Mouse (Mus musculus) heart, embryonic 14.5 days (tissue): ENCODE data around the gene Olfr641. TPM values are rescaled to one million over a fixed set of nuclear protein-coding genes. Genes with fewer than 3 reads are reported as not detected.

Experiments
- ATAC-seq: fragments of 200-750 bp; cut with Nextera tagmentation; 2 replicates; pipeline ENCODE4 v1.8.0; 2017; ENCODE audit warnings: low read depth, moderate TSS enrichment; ENCODE audit not compliant: insufficient number of reproducible peaks, insufficient read depth, low FRiP score
- H3K27ac ChIP-seq, 2 experiments: fragments of 200-500 bp in 1 of 2; fragments of 300-500 bp in 1 of 2; sonication (generic) in 1 of 2; replicated peaks in 1 of 2; 2 replicates each; pipeline ENCODE4 v1.5.1; 2012 to 2014; ENCODE audit warnings: low read depth in 2 of 2, low read length in 2 of 2, control low read depth in 1 of 2, mild to moderate bottlenecking in 1 of 2, mixed read lengths in 1 of 2; ENCODE audit not compliant: control insufficient read depth in 1 of 2, insufficient read depth in 1 of 2
- H3K27me3 ChIP-seq: fragments of 300-500 bp; sonication (generic); 2 replicates; pipeline ENCODE4 v1.6.1; 2014; ENCODE audit warnings: mild to moderate bottlenecking, low read length, control low read depth; ENCODE audit not compliant: control insufficient read depth, insufficient read depth
- H3K36me3 ChIP-seq: fragments of 300-500 bp; sonication (generic); 2 replicates; pipeline ENCODE4 v1.6.1; 2014; ENCODE audit warnings: mild to moderate bottlenecking, control low read depth, low read length, mixed read lengths; ENCODE audit not compliant: control insufficient read depth, insufficient read depth
- H3K4me1 ChIP-seq, 2 experiments: fragments of 200-500 bp in 1 of 2; fragments of 300-500 bp in 1 of 2; sonication (generic) in 1 of 2; 2 replicates each; pipeline ENCODE4 v1.6.1; 2012 to 2014; ENCODE audit warnings: low read length in 2 of 2, control low read depth in 1 of 2, mixed read lengths in 1 of 2; ENCODE audit not compliant: control insufficient read depth in 2 of 2, insufficient read depth in 2 of 2
- H3K4me2 ChIP-seq: fragments of 300-500 bp; sonication (generic); 2 replicates; pipeline ENCODE4 v1.6.1; 2014; ENCODE audit warnings: mild to moderate bottlenecking, low read length
- H3K4me3 ChIP-seq, 2 experiments: fragments of 200-500 bp in 1 of 2; fragments of 300-500 bp in 1 of 2; sonication (generic) in 1 of 2; 2 replicates each; pipeline ENCODE4 v1.5.1; 2012 to 2014; ENCODE audit warnings: low read length in 2 of 2, mild to moderate bottlenecking in 2 of 2, control low read depth in 1 of 2, low read depth in 1 of 2, moderate library complexity in 1 of 2; ENCODE audit not compliant: control insufficient read depth in 1 of 2, insufficient read depth in 1 of 2
- H3K9ac ChIP-seq: fragments of 300-500 bp; sonication (generic); 2 replicates; pipeline ENCODE4 v1.6.1; 2014; ENCODE audit warnings: mild to moderate bottlenecking, low read length
- H3K9me3 ChIP-seq: fragments of 300-500 bp; sonication (generic); 2 replicates; pipeline ENCODE4 v1.6.1; 2016; ENCODE audit warnings: low read length, control low read depth; ENCODE audit not compliant: control insufficient read depth
- WGBS: fragments of 180-500 bp; shearing (Covaris S2); extraction: QIAGEN DNeasy Blood & Tissue Kit; methylation state at CpG from one replicate; pipeline ENCODE4 v1.1.7; 2014; 5-methylcytosine and 5-hydroxymethylcytosine counted together
- polyA plus RNA-seq: library from polyadenylated mRNA; unstranded; fragments of >200 nt; fragmentation: Nextera tagmentation; extraction: Ambion mirVana; gene quantifications from 2 replicates; pipeline ENCODE4 v1.2.1, GENCODE M21; 2014

Olfr641 gene
- polyA plus RNA-seq, 1 experiment from 2014 or later, result not detected

DNA sequence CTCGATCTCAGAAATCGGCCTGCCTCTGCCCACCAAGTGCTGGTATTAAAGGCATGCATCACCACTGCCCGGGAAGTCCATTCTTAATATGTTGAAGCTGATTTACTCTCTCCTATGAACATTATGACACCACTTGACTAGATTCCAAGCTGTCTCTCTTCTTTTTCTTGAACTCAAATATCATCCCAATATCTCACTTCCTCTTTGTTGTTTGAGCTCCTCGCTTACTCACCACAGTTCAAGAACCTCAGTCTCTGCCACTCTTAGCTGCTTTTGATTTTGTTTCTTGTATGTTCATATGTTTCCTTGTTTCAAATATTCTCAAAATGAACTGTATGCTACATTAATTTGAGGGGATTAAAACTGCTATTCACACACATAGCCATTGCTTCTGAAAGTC, 15.5 kb downstream of the Olfr641 start:
- Histone ChIP-seq H3K27ac (no peak overlapping the region), H3K4me2 (no peak overlapping the region), H3K4me3 (no peak overlapping the region), H3K4me1 (no peaks in the 10 kb centered on the region), H3K27me3 (no peaks in the 10 kb centered on the region), H3K9ac (no peak overlapping the region), H3K9me3 (no peaks in the 10 kb centered on the region), H3K36me3 (no peaks in the 10 kb centered on the region)
- WGBS, result 82% methylated on average over 4 of the region's 4 CpGs
- ATAC-seq, result no peak

GRCm38 (mm10) chr7:104052566-104052965, 17.3 kb downstream of the Olfr641 start, which contains the start of gene Olfr642:
Gene Olfr642, minus strand, starts transcription at chr7:104052666.
- Histone ChIP-seq H3K4me3 (no peak within 1 kb of the TSS), H3K9me3 (no peaks in the 10 kb centered on the region), H3K36me3 (no peaks in the 10 kb centered on the region), H3K4me2 (no peak within 1 kb of the TSS), H3K9ac (no peak within 1 kb of the TSS), H3K4me1 (no peaks in the 10 kb centered on the region), H3K27ac (no peak within 1 kb of the TSS), H3K27me3 (no peaks in the 10 kb centered on the region)
- WGBS, result 59% methylated on average over 1 of the region's 1 CpGs
- ATAC-seq, result no peak

GRCm38 (mm10) chr7:104059215-104059614, 24.0 kb downstream of the Olfr641 start:
- Histone ChIP-seq H3K9ac (no peak overlapping the region), H3K27ac (no peak overlapping the region), H3K4me3 (no peak overlapping the region), H3K4me1 (no peaks in the 10 kb centered on the region), H3K9me3 (no peaks in the 10 kb centered on the region), H3K27me3 (no peaks in the 10 kb centered on the region), H3K4me2 (no peak overlapping the region), H3K36me3 (no peaks in the 10 kb centered on the region)
- ATAC-seq, result no peak
- whole genome bisulfite sequencing, result 73% methylated on average over 1 of the region's 1 CpGs

DNA sequence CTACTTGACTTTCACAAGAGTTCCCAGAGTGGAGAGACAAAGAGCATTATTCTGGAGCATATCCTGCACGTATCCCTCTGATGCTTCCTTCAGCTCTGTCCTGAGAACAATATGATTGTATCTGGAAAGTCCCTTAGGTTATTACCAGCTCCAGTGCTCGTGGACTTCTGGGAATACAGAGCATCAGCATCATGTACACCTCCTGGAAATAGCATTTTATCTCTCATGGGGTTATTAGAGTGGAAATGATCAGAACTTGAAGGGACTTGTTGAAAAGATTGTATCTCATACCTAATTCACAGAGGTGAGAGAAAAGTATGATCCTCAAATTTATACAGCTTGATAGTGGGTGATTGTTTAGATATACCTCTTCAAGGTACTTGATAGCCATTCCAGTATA, 26.1 kb downstream of the Olfr641 start, which contains the start of gene 4930516K23Rik:
Gene 4930516K23Rik (minus strand): TSS at position 101 of the 400 bp plus-strand sequence.
- Histone ChIP-seq H3K9me3 (no peaks in the 10 kb centered on the region), H3K36me3 (no peaks in the 10 kb centered on the region), H3K4me3 (no peak within 1 kb of the TSS), H3K27ac (no peak within 1 kb of the TSS), H3K9ac (no peak within 1 kb of the TSS), H3K4me1 (no peaks in the 10 kb centered on the region), H3K4me2 (no peak within 1 kb of the TSS), H3K27me3 (no peaks in the 10 kb centered on the region)
- 42% methylated on average over 2 of the region's 2 CpGs for WGBS
- ATAC-seq, result no peak

- Histone ChIP-seq H3K27me3 (no peaks in the 10 kb centered on the region), H3K9ac (no peak within 1 kb of the TSS), H3K4me2 (no peak within 1 kb of the TSS), H3K4me1 (no peaks in the 10 kb centered on the region), H3K4me3 (no peak within 1 kb of the TSS), H3K36me3 (no peaks in the 10 kb centered on the region), H3K9me3 (no peaks in the 10 kb centered on the region), H3K27ac (no peak within 1 kb of the TSS)
- 55% methylated on average over 2 of the region's 2 CpGs for WGBS
- no peak for ATAC-seq
Observed at GRCm38 (mm10) chr7:104071769-104072168, 36.5 kb downstream of the Olfr641 start, which contains the start of gene Olfr644. Gene Olfr644, minus strand, starts transcription at chr7:104071869.

DNA sequence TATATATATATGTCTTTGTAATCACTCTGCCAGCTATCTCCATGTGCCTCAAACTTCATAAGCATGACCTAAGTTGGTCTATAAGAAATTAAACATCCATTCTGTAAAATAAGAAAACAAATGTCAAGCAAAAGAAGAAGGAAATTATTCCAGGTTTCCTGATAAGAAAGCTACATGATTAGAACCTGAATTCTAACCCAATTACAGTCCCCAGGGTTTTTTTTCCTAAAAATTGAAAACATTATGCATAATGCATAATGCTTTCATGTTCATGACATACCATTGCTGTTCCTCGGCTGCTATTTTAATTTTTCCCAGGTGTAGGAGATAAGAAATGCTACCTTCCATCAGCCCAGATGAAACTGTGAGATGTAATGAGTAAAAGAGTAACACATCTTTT, 50.1 kb downstream of the Olfr641 start, which contains the start of gene Olfr645:
Gene Olfr645 (minus strand): TSS at position 101 of the 400 bp plus-strand sequence.
- H3K4me2 ChIP-seq, result no peak within 1 kb of the TSS
- H3K27me3 ChIP-seq, result no peaks in the 10 kb centered on the region
- no peaks in the 10 kb centered on the region for H3K36me3 ChIP-seq
- no peaks in the 10 kb centered on the region for H3K4me1 ChIP-seq
- H3K9ac ChIP-seq, result no peak within 1 kb of the TSS
- no peak for ATAC-seq
- H3K27ac ChIP-seq, result no peak within 1 kb of the TSS
- H3K9me3 ChIP-seq, result 0 out of 2 replicates have a peak, but pooled peaks cover 3% of the 10 kb centered on the region
- H3K4me3 ChIP-seq, result no peak within 1 kb of the TSS
- 57% methylated on average over 1 of the region's 1 CpGs for WGBS

Other genes with a start within 250 kb of the Olfr641 start
- not detected in 2 replicates for gene Olfr67, start 243.6 kb upstream of the Olfr641 start, polyA plus RNA-seq
- gene Hbb-bt, start 221.4 kb upstream of the Olfr641 start, polyA plus RNA-seq, result 4,945 and 8,964 TPM in 2 replicates
- 11,662 and 20,684 TPM in 2 replicates for gene Hbb-bs, start 207.3 kb upstream of the Olfr641 start, polyA plus RNA-seq
- gene Hbb-bh2, start 194.9 kb upstream of the Olfr641 start, polyA plus RNA-seq, result not detected in 2 replicates
- gene Hbb-bh1, start 192.3 kb upstream of the Olfr641 start, polyA plus RNA-seq, result 15.5 and 17.8 TPM in 2 replicates
- gene Hbb-y, start 182.2 kb upstream of the Olfr641 start, polyA plus RNA-seq, result 2,227 and 2,640 TPM in 2 replicates
- gene Olfr66, start 149.2 kb upstream of the Olfr641 start, polyA plus RNA-seq, result not detected in 2 replicates
- not detected in 2 replicates for gene Olfr64, start 141.0 kb upstream of the Olfr641 start, polyA plus RNA-seq
- not detected in 2 replicates for gene Olfr65, start 132.0 kb upstream of the Olfr641 start, polyA plus RNA-seq
- gene Olfr631, start 106.6 kb upstream of the Olfr641 start, polyA plus RNA-seq, result not detected in 2 replicates
- not detected in 2 replicates for gene Olfr632, start 101.1 kb upstream of the Olfr641 start, polyA plus RNA-seq
- gene Olfr633, start 91.0 kb upstream of the Olfr641 start, polyA plus RNA-seq, result not detected in 2 replicates
- gene Olfr635, start 64.3 kb upstream of the Olfr641 start, polyA plus RNA-seq, result not detected in 2 replicates
- gene Olfr638, start 36.7 kb upstream of the Olfr641 start, polyA plus RNA-seq, result not detected in 2 replicates
- 0.03 TPM in 1 of 2 replicates, not detected in the other for gene Olfr639, start 18.1 kb upstream of the Olfr641 start, polyA plus RNA-seq
- gene Olfr640, start 9.9 kb upstream of the Olfr641 start, polyA plus RNA-seq, result not detected in 2 replicates
- not detected in 2 replicates for gene Olfr642, start 17.2 kb downstream of the Olfr641 start, polyA plus RNA-seq
- not detected in 2 replicates for gene 4930516K23Rik, start 26.0 kb downstream of the Olfr641 start, polyA plus RNA-seq
- gene Olfr644, start 36.4 kb downstream of the Olfr641 start, polyA plus RNA-seq, result not detected in 2 replicates
- gene Olfr645, start 50.0 kb downstream of the Olfr641 start, polyA plus RNA-seq, result not detected in 2 replicates
- gene Olfr646, start 69.4 kb downstream of the Olfr641 start, polyA plus RNA-seq, result not detected in 2 replicates
- gene Ubqln5, start 94.4 kb downstream of the Olfr641 start, polyA plus RNA-seq, result not detected in 2 replicates
- not detected in 2 replicates for gene Olfr643, start 102.0 kb downstream of the Olfr641 start, polyA plus RNA-seq
- gene Ubqln3, start 107.8 kb downstream of the Olfr641 start, polyA plus RNA-seq, result not detected in 2 replicates
- not detected in 2 replicates for gene Ubqlnl, start 115.1 kb downstream of the Olfr641 start, polyA plus RNA-seq
- not detected in 2 replicates for gene Olfm5, start 129.4 kb downstream of the Olfr641 start, polyA plus RNA-seq
- gene Olfr648, start 147.9 kb downstream of the Olfr641 start, polyA plus RNA-seq, result 0.08 and 0.39 TPM in 2 replicates
- not detected in 2 replicates for gene Olfr649, start 160.5 kb downstream of the Olfr641 start, polyA plus RNA-seq
- 1.9 and 2.3 TPM in 2 replicates for gene Trim6, start 183.3 kb downstream of the Olfr641 start, polyA plus RNA-seq
- 3.6 and 4.7 TPM in 2 replicates for gene Trim34a, start 209.0 kb downstream of the Olfr641 start, polyA plus RNA-seq